Mouse (Mus musculus) lung, embryonic 16.5 days (tissue): ENCODE results near the gene Agfg2. TPM values are rescaled to one million over a fixed set of nuclear protein-coding genes. Genes with fewer than 3 reads are reported as not detected.
"Not testable (repeated sequence)": the region's sequence is repeated elsewhere in the genome, so short reads cannot be mapped to it uniquely, and the experiment has no call there.

Source experiments
- ATAC-seq: fragments of 200-750 bp; cut with Nextera tagmentation; 2 replicates; pipeline ENCODE4 v1.8.0; 2017; ENCODE audit warnings: low read depth, mild to moderate bottlenecking, moderate library complexity
- H3K27ac ChIP-seq: fragments of 300-500 bp; sonication (generic); 2 replicates; pipeline ENCODE4 v1.5.1; 2014; ENCODE audit warnings: mild to moderate bottlenecking, control low read depth, low read length
- H3K27me3 ChIP-seq: fragments of 300-500 bp; sonication (generic); 2 replicates; pipeline ENCODE4 v1.6.1; 2014; ENCODE audit warnings: low read depth, low read length, mixed read lengths; ENCODE audit not compliant: control insufficient read depth, insufficient read depth
- H3K36me3 ChIP-seq: fragments of 300-500 bp; sonication (generic); 2 replicates; pipeline ENCODE4 v1.6.1; 2014; ENCODE audit warnings: low read length; ENCODE audit not compliant: control insufficient read depth, insufficient read depth
- H3K4me1 ChIP-seq: fragments of 300-500 bp; sonication (generic); replicated peaks from 2 replicates; pipeline ENCODE4 v1.6.1; 2014; ENCODE audit warnings: low read length, mixed read lengths; ENCODE audit not compliant: control insufficient read depth, insufficient read depth
- H3K4me2 ChIP-seq: fragments of 300-500 bp; sonication (generic); 2 replicates; pipeline ENCODE4 v1.6.1; 2014; ENCODE audit warnings: low read depth, low read length, control low read depth
- H3K4me3 ChIP-seq: fragments of 300-500 bp; sonication (generic); 2 replicates; pipeline ENCODE4 v1.5.1; 2014; ENCODE audit warnings: mild to moderate bottlenecking, low read length, control low read depth
- H3K9ac ChIP-seq: fragments of 300-500 bp; sonication (generic); 2 replicates; pipeline ENCODE4 v1.6.1; 2014; ENCODE audit warnings: low read length, control low read depth
- H3K9me3 ChIP-seq: fragments of 300-500 bp; sonication (generic); 2 replicates; pipeline ENCODE4 v1.6.1; 2016; ENCODE audit warnings: low read length; ENCODE audit not compliant: control insufficient read depth
- WGBS: fragments of 180-500 bp; shearing (Covaris S2); extraction: QIAGEN DNeasy Blood & Tissue Kit; methylation state at CpG from one replicate; pipeline ENCODE4 v1.1.7; 2014; 5-methylcytosine and 5-hydroxymethylcytosine counted together
- polyA plus RNA-seq: library from polyadenylated mRNA; unstranded; fragments of >200 nt; fragmentation: Nextera tagmentation; extraction: Ambion mirVana; gene quantifications from 2 replicates; pipeline ENCODE4 v1.2.1, GENCODE M21; 2015

Gene Agfg2
- polyA plus RNA-seq = 14.2 and 16.3 TPM in 2 replicates

DNA sequence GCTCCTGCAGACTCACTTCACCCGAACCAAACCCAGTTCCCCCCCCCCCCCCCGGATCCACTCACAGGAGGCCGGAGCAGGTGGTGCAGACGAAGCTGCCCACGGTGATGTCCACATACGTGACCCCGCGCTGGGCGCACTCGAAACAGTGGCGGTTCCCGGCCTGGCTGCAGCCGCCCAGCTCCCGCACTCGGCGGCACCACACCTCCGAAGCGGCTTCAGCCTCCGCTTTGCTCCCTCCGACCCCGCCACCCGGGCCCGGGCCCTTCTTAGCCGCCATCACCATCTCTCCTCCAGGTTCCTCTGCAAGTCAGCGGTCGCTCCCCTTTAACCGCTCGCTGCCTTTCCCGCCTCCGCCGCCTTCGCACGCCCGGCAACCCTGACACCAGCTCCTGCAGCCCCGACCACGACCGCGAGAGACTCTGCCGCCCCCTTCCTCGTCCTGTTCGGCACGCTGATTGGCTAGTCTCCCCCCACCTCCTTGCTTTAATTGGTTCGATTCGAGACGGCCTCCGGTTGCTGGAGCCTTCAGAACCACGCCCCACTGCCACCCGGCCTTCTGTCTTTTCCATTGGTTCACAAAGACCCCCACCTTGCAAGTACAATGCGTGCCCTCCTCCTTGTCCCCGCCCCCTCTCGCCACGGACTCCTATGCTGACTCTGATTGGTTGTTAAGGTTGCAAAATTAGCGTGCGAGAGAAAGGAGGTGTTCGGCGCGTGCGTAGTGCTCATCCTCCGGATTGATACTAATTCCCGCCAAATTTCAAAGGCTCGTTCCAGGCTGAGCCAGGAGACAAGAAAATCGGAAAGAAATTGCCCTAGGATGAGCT, at the start of gene Agfg2:
Gene Agfg2 (minus strand): TSS at position 433 of the 830 bp plus-strand sequence.
- Histone ChIP-seq H3K9me3 (no peaks in the 10 kb centered on the region), H3K4me2 (peak within 1 kb of the TSS; percentile 98), H3K4me1 (peaks cover 13% of the 10 kb centered on the region), H3K9ac (peak within 1 kb of the TSS; percentile 69), H3K36me3 (no peaks in the 10 kb centered on the region), H3K4me3 (peak within 1 kb of the TSS; percentile 82), H3K27ac (peak within 1 kb of the TSS; percentile 71), H3K27me3 (no peaks in the 10 kb centered on the region)
- ATAC-seq = peak; percentile 99
- WGBS = under 1% methylated on average over 54 of the region's 62 CpGs

GRCm38 (mm10) chr5:137733638-137734288, 49.2 kb upstream of the Agfg2 start:
- H3K9ac ChIP-seq = no peak overlapping the region
- H3K4me1 ChIP-seq = no peaks in the 10 kb centered on the region
- no peak overlapping the region for H3K4me3 ChIP-seq
- H3K9me3 ChIP-seq = no peaks in the 10 kb centered on the region
- H3K4me2 ChIP-seq = no peak overlapping the region
- H3K27me3 ChIP-seq = no peaks in the 10 kb centered on the region
- WGBS = 82% methylated on average over 12 of the region's 12 CpGs
- H3K36me3 ChIP-seq = peaks cover 12% of the 10 kb centered on the region
- no peak for ATAC-seq
- no peak overlapping the region for H3K27ac ChIP-seq

- Histone ChIP-seq H3K27me3 (no peaks in the 10 kb centered on the region), H3K4me1 (no peaks in the 10 kb centered on the region), H3K27ac (no peak overlapping the region), H3K4me3 (no peak overlapping the region), H3K4me2 (no peak overlapping the region), H3K36me3 (no peaks in the 10 kb centered on the region), H3K9ac (no peak overlapping the region), H3K9me3 (no peaks in the 10 kb centered on the region)
- WGBS = 56% methylated on average over 6 of the region's 6 CpGs
- ATAC-seq = no peak
Observed at GRCm38 (mm10) chr5:137726767-137727166, 42.2 kb upstream of the Agfg2 start.

DNA sequence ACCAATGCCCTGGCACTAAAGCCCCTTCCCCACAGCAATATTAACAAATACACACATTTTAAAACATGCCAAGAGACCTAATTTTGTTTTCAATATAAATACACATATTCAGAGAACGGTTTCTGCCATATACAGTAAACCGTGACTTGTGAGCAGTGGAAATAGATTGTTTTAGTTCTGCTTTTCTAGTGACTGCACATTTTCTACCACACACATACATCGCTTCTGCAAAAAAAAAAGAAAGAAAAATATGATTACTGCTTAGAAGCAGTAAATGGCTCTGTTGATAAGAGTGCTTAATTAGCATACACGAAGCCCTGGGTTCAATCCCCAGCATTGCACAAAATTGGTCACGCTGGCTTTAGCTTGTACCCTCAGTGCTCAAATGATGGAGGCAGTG, 39.3 kb upstream of the Agfg2 start:
- H3K36me3 ChIP-seq = no peaks in the 10 kb centered on the region
- 77% methylated on average over 5 of the region's 5 CpGs for WGBS
- no peak overlapping the region for H3K27ac ChIP-seq
- 0 out of 2 replicates have a peak, but pooled peaks cover 4% of the 10 kb centered on the region for H3K4me1 ChIP-seq
- H3K9ac ChIP-seq = no peak overlapping the region
- no peak overlapping the region for H3K4me3 ChIP-seq
- no peaks in the 10 kb centered on the region for H3K9me3 ChIP-seq
- no peak for ATAC-seq
- no peak overlapping the region for H3K4me2 ChIP-seq
- H3K27me3 ChIP-seq = no peaks in the 10 kb centered on the region

DNA sequence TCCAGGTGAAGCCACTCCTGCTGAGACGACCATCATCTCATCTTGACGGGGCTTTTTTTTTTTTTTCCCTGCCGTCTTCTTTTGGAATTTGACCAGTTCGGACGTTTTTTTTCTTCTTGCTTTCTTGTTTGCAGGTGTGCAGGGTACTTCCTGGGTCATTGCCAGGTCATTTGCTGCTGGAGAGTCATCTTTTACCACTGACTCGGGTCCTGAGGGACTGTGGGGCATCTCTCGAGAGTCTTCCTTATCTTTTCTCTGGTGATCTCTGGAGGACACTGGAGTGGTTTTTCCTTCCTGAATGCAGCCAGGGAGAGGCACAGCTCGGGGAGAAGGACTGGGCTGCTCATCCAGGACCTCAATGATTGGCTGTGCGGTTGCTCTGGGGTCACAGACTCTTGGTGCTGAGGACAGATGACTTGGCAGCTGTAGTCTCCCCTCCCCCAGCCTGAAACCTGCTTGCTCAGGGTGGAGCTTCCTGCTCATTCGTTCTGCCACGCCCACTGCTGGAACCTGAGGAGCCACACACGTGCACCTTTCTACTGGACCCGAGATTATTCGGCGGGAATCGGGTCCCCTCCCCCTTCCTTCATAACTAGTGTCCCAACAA, 36.1 kb upstream of the Agfg2 start:
- not testable (repeated sequence) for H3K27ac ChIP-seq, H3K36me3 ChIP-seq, H3K9ac ChIP-seq, H3K9me3 ChIP-seq, H3K27me3 ChIP-seq, H3K4me1 ChIP-seq
- ATAC-seq = peak; percentile 36; the same call in 1 of the 2 replicates
- WGBS = 4% methylated on average over 9 of the region's 16 CpGs
- Histone ChIP-seq H3K4me3 (0 out of 2 replicates have a peak overlapping the region, but pooled peaks have one; percentile 9), H3K4me2 (peak overlapping the region; percentile 44)

DNA sequence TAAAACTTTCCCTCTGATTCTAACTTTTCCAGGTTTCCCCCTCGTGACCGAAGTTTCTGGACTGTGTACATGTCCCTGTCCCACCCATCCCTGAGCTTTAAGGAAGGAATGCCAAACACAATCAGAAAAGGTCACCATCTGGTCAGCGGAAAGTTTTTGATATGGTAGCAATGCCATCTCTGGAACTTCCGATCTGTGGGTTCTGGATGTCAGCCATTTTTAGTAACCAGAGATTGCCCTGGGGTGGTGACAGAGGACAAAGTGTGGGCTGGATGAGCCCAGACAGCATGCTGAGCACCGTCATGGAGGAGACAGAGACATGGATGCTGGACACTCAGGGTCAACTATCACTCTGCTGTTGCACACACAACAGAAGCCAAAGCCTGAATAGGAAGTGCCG, 34.6 kb upstream of the Agfg2 start:
- ATAC-seq = no peak

DNA sequence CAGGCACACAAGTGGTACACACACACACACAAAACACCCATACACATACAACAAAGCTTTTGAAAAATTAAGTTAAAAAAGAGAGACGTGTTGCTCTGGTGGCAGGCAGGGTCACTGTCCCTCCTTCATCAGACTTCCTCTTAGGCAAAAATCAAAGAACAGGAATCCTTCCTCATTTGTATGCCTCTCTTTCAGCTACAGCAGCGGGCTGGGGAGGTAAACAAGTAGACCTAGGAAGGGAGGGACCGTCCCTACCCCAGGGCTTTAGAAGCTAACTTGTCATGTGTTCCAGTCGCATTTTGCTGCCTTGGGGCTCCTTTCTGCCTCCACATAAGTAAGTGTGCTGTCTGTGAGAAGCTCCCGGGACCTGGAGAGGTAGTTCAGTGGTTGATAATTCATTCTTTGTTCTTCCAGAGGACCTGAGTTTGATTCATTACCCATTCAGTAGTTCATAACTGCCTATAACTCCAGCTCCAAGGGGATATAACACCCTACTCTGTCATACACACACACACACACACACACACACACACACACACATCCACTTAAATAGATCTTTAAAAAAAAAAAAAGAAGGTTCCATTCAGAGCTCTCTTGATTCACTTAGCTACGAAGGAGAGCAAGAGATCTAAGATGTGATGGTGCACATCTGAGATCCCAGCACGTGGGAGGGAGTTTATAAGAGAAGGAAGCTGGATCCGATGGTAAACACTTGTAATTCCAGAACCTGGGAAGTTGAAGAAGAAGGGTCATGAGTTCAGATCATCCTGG, 33.7 kb upstream of the Agfg2 start:
- no peak overlapping the region for H3K27ac ChIP-seq
- 48% methylated on average over 8 of the region's 8 CpGs for WGBS

More for the DNA sequence above, 34.6 kb upstream of the Agfg2 start:
- Histone ChIP-seq H3K27ac (no peak overlapping the region), H3K9me3 (no peaks in the 10 kb centered on the region), H3K27me3 (no peaks in the 10 kb centered on the region), H3K4me1 (0 out of 2 replicates have a peak, but pooled peaks cover 4% of the 10 kb centered on the region), H3K36me3 (no peaks in the 10 kb centered on the region), H3K9ac (no peak overlapping the region), H3K4me3 (no peak overlapping the region), H3K4me2 (no peak overlapping the region)
- 63% methylated on average over 6 of the region's 6 CpGs for WGBS

GRCm38 (mm10) chr5:137715685-137716084, 31.2 kb upstream of the Agfg2 start:
- Histone ChIP-seq H3K4me3 (no peak overlapping the region), H3K36me3 (no peaks in the 10 kb centered on the region), H3K9ac (no peak overlapping the region), H3K27me3 (no peaks in the 10 kb centered on the region), H3K4me1 (0 out of 2 replicates have a peak, but pooled peaks cover 3% of the 10 kb centered on the region), H3K9me3 (no peaks in the 10 kb centered on the region), H3K4me2 (no peak overlapping the region), H3K27ac (no peak overlapping the region)
- no peak for ATAC-seq
- WGBS = 67% methylated on average over 8 of the region's 8 CpGs

More for the DNA sequence above, 33.7 kb upstream of the Agfg2 start:
- Histone ChIP-seq H3K4me3 (no peak overlapping the region), H3K9ac (no peak overlapping the region), H3K27me3 (no peaks in the 10 kb centered on the region), H3K4me2 (no peak overlapping the region), H3K9me3 (no peaks in the 10 kb centered on the region), H3K4me1 (0 out of 2 replicates have a peak, but pooled peaks cover 4% of the 10 kb centered on the region), H3K36me3 (no peaks in the 10 kb centered on the region)
- no peak for ATAC-seq
